Mouse (Mus musculus): ENCODE results near the gene Pkp1. TPM values are rescaled to one million over a fixed set of nuclear protein-coding genes. Genes with fewer than 3 reads are reported as not detected.
A peak's percentile ranks its signal among the peaks of the same experiment; 100 is the strongest.

Gene Pkp1
- polyA plus RNA-seq, 1 experiment from 2014 or later: 0.12 TPM

GRCm38 (mm10) chr1:135840675-135841395 is 78.2 kb downstream of the Pkp1 start:
- peaks cover 84% of the 10 kb centered on the region for H3K4me1 ChIP-seq
- no peaks in the 10 kb centered on the region for H3K27me3 ChIP-seq (replicated peaks)
- H3K36me3 ChIP-seq: peaks cover 79% of the 10 kb centered on the region
- ATAC-seq (ENCODE audit: extremely low read depth, insufficient number of reproducible peaks, low FRiP score, low TSS enrichment): no peak
- peak overlapping the region; percentile 66 for H3K4me3 ChIP-seq
- no peaks in the 10 kb centered on the region for H3K9me3 ChIP-seq
- peak overlapping the region; percentile 98 for H3K27ac ChIP-seq (replicated peaks)
- peak overlapping the region; percentile 94 for H3K9ac ChIP-seq
- WGBS: 30% methylated on average over 15 of the region's 15 CpGs
- H3K4me2 ChIP-seq: peak overlapping the region; percentile 71

DNA sequence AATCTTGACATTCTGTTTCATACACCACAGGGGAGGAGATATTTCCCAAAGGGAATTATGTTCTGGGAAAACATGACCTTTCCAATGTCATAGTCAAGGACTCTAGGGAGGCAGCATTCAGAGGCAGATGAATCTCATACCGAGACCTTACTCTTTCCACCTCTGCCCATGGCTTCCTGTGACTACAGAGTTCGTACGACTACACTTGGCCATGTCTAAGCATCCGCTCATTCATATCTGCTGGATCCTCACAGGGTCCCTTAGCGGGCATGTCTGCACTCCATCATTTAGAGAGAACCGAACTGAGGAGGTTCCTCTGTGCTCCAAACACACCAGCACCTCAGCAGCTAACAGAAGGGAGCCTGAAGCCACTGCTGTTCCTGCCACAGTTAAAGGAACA is 79.9 kb downstream of the Pkp1 start:
- Histone ChIP-seq H3K36me3 (peaks cover 62% of the 10 kb centered on the region), H3K9me3 (no peaks in the 10 kb centered on the region), H3K27ac (replicated peaks) (peak overlapping the region; percentile 98)

GRCm38 (mm10) chr1:135838626-135839025 is 80.4 kb downstream of the Pkp1 start:
- H3K9ac ChIP-seq: peak overlapping the region; percentile 94
- WGBS: 24% methylated on average over 4 of the region's 4 CpGs
- H3K4me1 ChIP-seq: peaks cover 84% of the 10 kb centered on the region
- H3K36me3 ChIP-seq: peaks cover 57% of the 10 kb centered on the region
- H3K27ac ChIP-seq (replicated peaks): peak overlapping the region; percentile 98
- peak overlapping the region; percentile 71 for H3K4me2 ChIP-seq
- no peak for ATAC-seq (ENCODE audit: extremely low read depth, insufficient number of reproducible peaks, low FRiP score, low TSS enrichment)
- no peaks in the 10 kb centered on the region for H3K9me3 ChIP-seq
- H3K4me3 ChIP-seq: peak overlapping the region; percentile 66
- H3K27me3 ChIP-seq (replicated peaks): no peaks in the 10 kb centered on the region

More for the DNA sequence above, 79.9 kb downstream of the Pkp1 start:
- no peak for ATAC-seq (ENCODE audit: extremely low read depth, insufficient number of reproducible peaks, low FRiP score, low TSS enrichment)
- Histone ChIP-seq H3K9ac (peak overlapping the region; percentile 94), H3K4me1 (peaks cover 84% of the 10 kb centered on the region), H3K27me3 (replicated peaks) (no peaks in the 10 kb centered on the region), H3K4me2 (peak overlapping the region; percentile 71), H3K4me3 (peak overlapping the region; percentile 66)
- 35% methylated on average over 6 of the region's 6 CpGs for WGBS

- H3K9me3 ChIP-seq: no peaks in the 10 kb centered on the region
- peak; percentile 81; the same call in 1 of the 2 replicates for ATAC-seq (ENCODE audit: extremely low read depth, insufficient number of reproducible peaks, low FRiP score, low TSS enrichment)
- 15% methylated on average over 9 of the region's 9 CpGs for WGBS
- H3K4me2 ChIP-seq: peak within 1 kb of the TSS; percentile 71
- peaks cover 81% of the 10 kb centered on the region for H3K4me1 ChIP-seq
- H3K27me3 ChIP-seq (replicated peaks): 0 out of 2 replicates have a peak, but pooled peaks cover 2% of the 10 kb centered on the region
- H3K9ac ChIP-seq: peak within 1 kb of the TSS; percentile 94
- peak within 1 kb of the TSS; percentile 66 for H3K4me3 ChIP-seq
- peak within 1 kb of the TSS; percentile 98 for H3K27ac ChIP-seq (replicated peaks)
- H3K36me3 ChIP-seq: peaks cover 30% of the 10 kb centered on the region
Observed at GRCm38 (mm10) chr1:135835716-135836483, 83.1 kb downstream of the Pkp1 start, which contains the start of gene Tnnt2. Gene Tnnt2 (plus strand): TSS chr1:135836354.

DNA sequence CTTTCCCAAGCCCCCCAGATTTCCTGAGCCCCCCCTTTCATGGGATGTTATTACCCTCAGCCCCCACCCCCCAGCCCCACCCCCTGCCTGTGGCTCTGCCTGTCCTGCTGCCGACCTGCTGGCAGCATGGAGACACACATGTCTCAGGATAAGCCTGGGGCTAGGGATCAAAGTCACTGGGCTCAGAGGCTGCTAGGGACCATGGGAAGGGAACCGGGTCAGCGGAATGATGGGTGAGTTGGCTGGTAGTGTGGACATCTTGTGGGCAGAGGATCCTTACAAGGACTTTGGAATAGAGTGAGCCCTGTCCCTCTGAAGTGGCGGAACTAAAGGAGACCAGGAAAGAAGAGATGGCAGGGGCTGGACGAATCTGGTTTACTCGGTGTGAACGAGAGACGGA is 84.0 kb downstream of the Pkp1 start:
- H3K4me3 ChIP-seq: no peak overlapping the region
- 0 out of 2 replicates have a peak, but pooled peaks cover 4% of the 10 kb centered on the region for H3K27me3 ChIP-seq (replicated peaks)
- 52% methylated on average over 8 of the region's 8 CpGs for WGBS
- H3K36me3 ChIP-seq: peaks cover 21% of the 10 kb centered on the region
- H3K4me2 ChIP-seq: peak overlapping the region; percentile 10; the same call in 1 of the 2 replicates
- ATAC-seq (ENCODE audit: extremely low read depth, insufficient number of reproducible peaks, low FRiP score, low TSS enrichment): no peak
- H3K27ac ChIP-seq (replicated peaks): peak overlapping the region; percentile 94
- H3K9me3 ChIP-seq: no peaks in the 10 kb centered on the region
- H3K4me1 ChIP-seq: peaks cover 81% of the 10 kb centered on the region
- H3K9ac ChIP-seq: peak overlapping the region; percentile 41

- ATAC-seq (ENCODE audit: extremely low read depth, insufficient number of reproducible peaks, low FRiP score, low TSS enrichment): no peak
- Histone ChIP-seq H3K27ac (replicated peaks) (peak overlapping the region; percentile 94), H3K27me3 (replicated peaks) (0 out of 2 replicates have a peak, but pooled peaks cover 4% of the 10 kb centered on the region), H3K9ac (peak overlapping the region; percentile 55; the same call in 1 of the 2 replicates), H3K9me3 (no peaks in the 10 kb centered on the region), H3K4me1 (peaks cover 81% of the 10 kb centered on the region), H3K4me2 (no peak overlapping the region), H3K36me3 (peaks cover 16% of the 10 kb centered on the region), H3K4me3 (no peak overlapping the region)
- 27% methylated on average over 6 of the region's 6 CpGs for WGBS
Observed at GRCm38 (mm10) chr1:135834206-135834859, 84.7 kb downstream of the Pkp1 start.

DNA sequence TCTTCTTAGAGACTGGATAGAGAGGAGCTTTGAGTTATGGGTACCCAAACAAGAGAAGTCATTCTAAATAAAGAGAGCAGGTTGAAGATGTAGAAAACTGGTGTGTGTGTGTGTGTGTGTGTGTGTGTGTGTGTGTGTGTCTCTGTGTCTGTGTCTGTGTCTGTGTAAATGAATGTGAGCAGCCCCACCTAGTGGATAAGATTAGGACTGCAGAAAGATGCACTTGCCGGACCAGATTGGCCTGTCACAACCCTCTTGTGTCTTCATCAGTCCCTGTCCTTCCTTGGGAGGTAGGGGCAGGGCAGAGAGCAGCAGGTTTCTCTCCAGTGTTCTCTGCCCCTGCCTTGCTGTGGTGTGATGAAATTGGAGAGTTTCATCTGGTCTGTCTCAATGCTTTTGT is 90.1 kb downstream of the Pkp1 start:
- Histone ChIP-seq H3K9me3 (no peaks in the 10 kb centered on the region), H3K36me3 (no peaks in the 10 kb centered on the region), H3K4me1 (peaks cover 45% of the 10 kb centered on the region), H3K9ac (no peak overlapping the region), H3K4me2 (no peak overlapping the region), H3K4me3 (no peak overlapping the region), H3K27me3 (replicated peaks) (0 out of 2 replicates have a peak, but pooled peaks cover 15% of the 10 kb centered on the region), H3K27ac (replicated peaks) (no peak overlapping the region)
- ATAC-seq (ENCODE audit: extremely low read depth, insufficient number of reproducible peaks, low FRiP score, low TSS enrichment): no peak
- 16% methylated on average over 1 of the region's 1 CpGs for WGBS

GRCm38 (mm10) chr1:135821780-135822179 is 97.2 kb downstream of the Pkp1 start:
- Histone ChIP-seq H3K4me1 (peaks cover 35% of the 10 kb centered on the region), H3K9ac (0 out of 2 replicates have a peak overlapping the region, but pooled peaks have one; percentile 24), H3K27me3 (replicated peaks) (peaks cover 51% of the 10 kb centered on the region), H3K4me3 (no peak overlapping the region), H3K9me3 (no peaks in the 10 kb centered on the region), H3K4me2 (no peak overlapping the region), H3K36me3 (no peaks in the 10 kb centered on the region), H3K27ac (replicated peaks) (no peak overlapping the region)
- 81% methylated on average over 7 of the region's 7 CpGs for WGBS
- no peak for ATAC-seq (ENCODE audit: extremely low read depth, insufficient number of reproducible peaks, low FRiP score, low TSS enrichment)

Other genes starting within 250 kb of the Pkp1 start
- gene Csrp1, start 199.1 kb downstream of the Pkp1 start, polyA plus RNA-seq (2015; fragmentation: Nextera tagmentation; extraction: Ambion mirVana): 207 and 208 TPM in 2 replicates
- gene Phlda3, start 153.1 kb downstream of the Pkp1 start, polyA plus RNA-seq (2015; fragmentation: Nextera tagmentation; extraction: Ambion mirVana): 67.1 and 75.3 TPM in 2 replicates
- gene Tnni1, start 139.8 kb downstream of the Pkp1 start, polyA plus RNA-seq (2015; fragmentation: Nextera tagmentation; extraction: Ambion mirVana): 3,602 and 4,207 TPM in 2 replicates
- 4.0 and 4.4 TPM in 2 replicates for gene Lad1, start 100.6 kb downstream of the Pkp1 start, polyA plus RNA-seq (2015; fragmentation: Nextera tagmentation; extraction: Ambion mirVana)
- gene Tnnt2, start 82.9 kb downstream of the Pkp1 start, polyA plus RNA-seq (2015; fragmentation: Nextera tagmentation; extraction: Ambion mirVana): 5,554 and 6,221 TPM in 2 replicates
- gene Igfn1, start 87.1 kb upstream of the Pkp1 start, polyA plus RNA-seq (2015; fragmentation: Nextera tagmentation; extraction: Ambion mirVana): not detected in 2 replicates
- gene Tmem9, start 88.9 kb upstream of the Pkp1 start, polyA plus RNA-seq (2015; fragmentation: Nextera tagmentation; extraction: Ambion mirVana): 123 and 138 TPM in 2 replicates
- not detected in 2 replicates for gene Ascl5, start 131.6 kb upstream of the Pkp1 start, polyA plus RNA-seq (2015; fragmentation: Nextera tagmentation; extraction: Ambion mirVana)
- gene Cacna1s, start 133.5 kb upstream of the Pkp1 start, polyA plus RNA-seq (2015; fragmentation: Nextera tagmentation; extraction: Ambion mirVana): 0.19 and 0.45 TPM in 2 replicates
- 1.5 and 1.7 TPM in 2 replicates for gene Kif21b, start 212.2 kb upstream of the Pkp1 start, polyA plus RNA-seq (2015; fragmentation: Nextera tagmentation; extraction: Ambion mirVana)